Mouse (Mus musculus): ENCODE measurements around the gene Fam167b.

DNA sequence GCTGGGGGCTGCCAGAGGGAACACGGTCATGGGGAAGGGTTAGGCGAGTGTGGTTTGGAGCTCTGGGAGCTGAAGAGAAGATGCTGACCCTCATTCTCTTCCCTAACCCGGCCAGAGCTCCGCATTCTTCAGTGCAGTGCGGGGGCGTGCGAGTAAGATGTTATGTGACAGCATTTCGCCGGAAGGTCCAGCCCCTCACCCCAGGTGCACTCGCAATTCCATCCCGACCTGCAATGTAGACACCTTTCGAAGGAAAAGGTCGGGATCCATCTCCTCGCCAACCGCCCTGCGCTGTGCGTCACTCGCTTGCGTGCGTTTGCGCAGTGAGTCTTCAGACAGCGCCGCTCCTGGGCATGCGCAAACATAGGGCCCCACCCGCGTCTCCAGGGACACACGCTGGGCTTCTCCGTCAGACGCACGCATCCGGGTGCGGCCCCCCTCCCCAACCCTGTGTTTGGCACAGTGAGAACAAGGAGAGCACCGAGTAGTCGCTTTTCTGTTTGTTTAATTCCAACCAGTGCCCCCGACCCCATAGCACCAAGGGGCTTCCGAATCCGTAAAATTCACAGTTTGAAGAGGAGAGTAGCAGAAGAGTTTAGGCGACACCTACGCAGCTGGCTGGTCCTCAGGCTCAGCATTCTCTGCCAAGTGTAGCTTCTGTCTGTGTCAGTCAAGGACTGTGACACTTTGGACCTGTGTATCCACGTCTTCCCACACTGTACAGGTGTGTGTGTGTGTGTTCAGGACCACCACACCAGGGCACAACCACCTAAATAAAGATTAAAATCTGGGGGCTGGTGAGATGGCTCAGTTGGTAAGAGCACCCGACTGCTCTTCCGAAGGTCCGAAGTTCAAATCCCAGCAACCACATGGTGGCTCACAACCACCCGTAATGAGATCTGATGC, 40.7 kb upstream of the Fam167b start, which contains the start of gene Iqcc:
- no peak for TF ChIP-seq CTCF (IDR thresholded peaks at IDR 0.05; ENCODE audit: borderline replicate concordance, insufficient read depth, low read length)
- TF ChIP-seq POLR2A (IDR thresholded peaks at IDR 0.05; ENCODE audit: low read depth, low read length) = peak; percentile 99
